Mouse (Mus musculus): ENCODE results near the gene Dgkh. TPM values are rescaled to one million over a fixed set of nuclear protein-coding genes. Genes with fewer than 3 reads are reported as not detected.
"Not testable (repeated sequence)": the region's sequence is repeated elsewhere in the genome, so short reads cannot be mapped to it uniquely, and the experiment has no call there.

Gene Dgkh
- polyA plus RNA-seq, 1 experiment from 2014 or later, result 4.0 TPM

GRCm38 (mm10) chr14:78583168-78583567 is 149.4 kb downstream of the Dgkh start:
- ATAC-seq (ENCODE audit: low FRiP score) (no peak), DNase-seq (ENCODE audit: low spot score) (no peak)
- Histone ChIP-seq H3K4me3 (replicated peaks; ENCODE audit: low read length) (no peak overlapping the region), H3K9me3 (ENCODE audit: control insufficient read depth, low read length) (no peaks in the 10 kb centered on the region), H3K27me3 (ENCODE audit: control insufficient read depth, insufficient read depth, low read length) (no peaks in the 10 kb centered on the region), H3K27ac (no peak overlapping the region), H3K36me3 (replicated peaks; ENCODE audit: control insufficient read depth, insufficient read depth) (peaks cover 50% of the 10 kb centered on the region), H3K9ac (no peak overlapping the region), H3K4me2 (replicated peaks) (no peak overlapping the region), H3K4me1 (replicated peaks; ENCODE audit: control insufficient read depth, insufficient read depth, low read length) (no peaks in the 10 kb centered on the region)

GRCm38 (mm10) chr14:78575899-78576298 is 156.7 kb downstream of the Dgkh start:
- H3K36me3 ChIP-seq (replicated peaks; ENCODE audit: control insufficient read depth, insufficient read depth), result peaks cover 24% of the 10 kb centered on the region

GRCm38 (mm10) chr14:78568410-78568809 is 164.2 kb downstream of the Dgkh start:
- H3K27me3 ChIP-seq (ENCODE audit: control insufficient read depth, insufficient read depth, low read length), result no peaks in the 10 kb centered on the region
- 94% methylated on average over 5 of the region's 5 CpGs for WGBS
- H3K4me3 ChIP-seq (replicated peaks; ENCODE audit: low read length), result no peak overlapping the region
- H3K4me2 ChIP-seq (replicated peaks), result no peak overlapping the region
- H3K9me3 ChIP-seq (ENCODE audit: control insufficient read depth, low read length), result no peaks in the 10 kb centered on the region
- H3K36me3 ChIP-seq (replicated peaks; ENCODE audit: control insufficient read depth, insufficient read depth), result peaks cover 18% of the 10 kb centered on the region
- no peak for ATAC-seq (ENCODE audit: low FRiP score)
- DNase-seq (ENCODE audit: low spot score), result no peak
- no peak overlapping the region for H3K9ac ChIP-seq
- H3K4me1 ChIP-seq (replicated peaks; ENCODE audit: control insufficient read depth, insufficient read depth, low read length), result no peaks in the 10 kb centered on the region
- no peak overlapping the region for H3K27ac ChIP-seq

More at GRCm38 (mm10) chr14:78575899-78576298, 156.7 kb downstream of the Dgkh start:
- ATAC-seq (ENCODE audit: low FRiP score) (no peak), DNase-seq (ENCODE audit: low spot score) (no peak)
- WGBS, result 74% methylated on average over 13 of the region's 13 CpGs
- no peaks in the 10 kb centered on the region for H3K4me1 ChIP-seq (replicated peaks; ENCODE audit: control insufficient read depth, insufficient read depth, low read length)
- no peaks in the 10 kb centered on the region for H3K27me3 ChIP-seq (ENCODE audit: control insufficient read depth, insufficient read depth, low read length)
- no peak overlapping the region for H3K9ac ChIP-seq
- no peak overlapping the region for H3K4me2 ChIP-seq (replicated peaks)
- 0 out of 2 replicates have a peak, but pooled peaks cover 5% of the 10 kb centered on the region for H3K9me3 ChIP-seq (ENCODE audit: control insufficient read depth, low read length)
- H3K4me3 ChIP-seq (replicated peaks; ENCODE audit: low read length), result no peak overlapping the region
- no peak overlapping the region for H3K27ac ChIP-seq

GRCm38 (mm10) chr14:78566431-78566830 is 166.1 kb downstream of the Dgkh start:
- DNase-seq (ENCODE audit: low spot score) (no peak), ATAC-seq (ENCODE audit: low FRiP score) (no peak)
- no peaks in the 10 kb centered on the region for H3K4me1 ChIP-seq (replicated peaks; ENCODE audit: control insufficient read depth, insufficient read depth, low read length)
- H3K36me3 ChIP-seq (replicated peaks; ENCODE audit: control insufficient read depth, insufficient read depth), result peaks cover 13% of the 10 kb centered on the region
- no peaks in the 10 kb centered on the region for H3K9me3 ChIP-seq (ENCODE audit: control insufficient read depth, low read length)
- H3K27me3 ChIP-seq (ENCODE audit: control insufficient read depth, insufficient read depth, low read length), result no peaks in the 10 kb centered on the region
- H3K4me2 ChIP-seq (replicated peaks), result no peak overlapping the region
- H3K9ac ChIP-seq, result no peak overlapping the region
- 76% methylated on average over 4 of the region's 4 CpGs for WGBS
- no peak overlapping the region for H3K27ac ChIP-seq
- H3K4me3 ChIP-seq (replicated peaks; ENCODE audit: low read length), result no peak overlapping the region

GRCm38 (mm10) chr14:78564292-78564691 is 168.3 kb downstream of the Dgkh start:
- Histone ChIP-seq H3K27me3 (ENCODE audit: control insufficient read depth, insufficient read depth, low read length) (no peaks in the 10 kb centered on the region), H3K36me3 (replicated peaks; ENCODE audit: control insufficient read depth, insufficient read depth) (peaks cover 7% of the 10 kb centered on the region), H3K9me3 (ENCODE audit: control insufficient read depth, low read length) (no peaks in the 10 kb centered on the region), H3K27ac (no peak overlapping the region), H3K4me1 (replicated peaks; ENCODE audit: control insufficient read depth, insufficient read depth, low read length) (no peaks in the 10 kb centered on the region), H3K4me2 (replicated peaks) (no peak overlapping the region), H3K4me3 (replicated peaks; ENCODE audit: low read length) (no peak overlapping the region), H3K9ac (no peak overlapping the region)
- WGBS, result 76% methylated on average over 2 of the region's 2 CpGs
- no peak for DNase-seq (ENCODE audit: low spot score)
- no peak for ATAC-seq (ENCODE audit: low FRiP score)

- WGBS, result 77% methylated on average over 7 of the region's 7 CpGs
These were observed 169.4 kb downstream of the Dgkh start for GRCm38 (mm10) chr14:78563211-78563610.

GRCm38 (mm10) chr14:78562121-78562520 is 170.5 kb downstream of the Dgkh start:
- H3K4me3 ChIP-seq (replicated peaks; ENCODE audit: low read length), result no peak overlapping the region
- no peaks in the 10 kb centered on the region for H3K9me3 ChIP-seq (ENCODE audit: control insufficient read depth, low read length)
- peaks cover 7% of the 10 kb centered on the region; the same call in 1 of the 2 replicates for H3K36me3 ChIP-seq (replicated peaks; ENCODE audit: control insufficient read depth, insufficient read depth)
- 87% methylated on average over 4 of the region's 4 CpGs for WGBS
- no peaks in the 10 kb centered on the region for H3K27me3 ChIP-seq (ENCODE audit: control insufficient read depth, insufficient read depth, low read length)
- H3K9ac ChIP-seq, result no peak overlapping the region
- H3K4me2 ChIP-seq (replicated peaks), result no peak overlapping the region
- ATAC-seq (ENCODE audit: low FRiP score) (no peak), DNase-seq (ENCODE audit: low spot score) (no peak)
- no peaks in the 10 kb centered on the region for H3K4me1 ChIP-seq (replicated peaks; ENCODE audit: control insufficient read depth, insufficient read depth, low read length)
- no peak overlapping the region for H3K27ac ChIP-seq

More at GRCm38 (mm10) chr14:78563211-78563610, 169.4 kb downstream of the Dgkh start:
- Histone ChIP-seq H3K27me3 (ENCODE audit: control insufficient read depth, insufficient read depth, low read length) (no peaks in the 10 kb centered on the region), H3K9me3 (ENCODE audit: control insufficient read depth, low read length) (no peaks in the 10 kb centered on the region), H3K4me2 (replicated peaks) (no peak overlapping the region), H3K9ac (no peak overlapping the region), H3K36me3 (replicated peaks; ENCODE audit: control insufficient read depth, insufficient read depth) (peaks cover 9% of the 10 kb centered on the region; the same call in 1 of the 2 replicates), H3K4me1 (replicated peaks; ENCODE audit: control insufficient read depth, insufficient read depth, low read length) (no peaks in the 10 kb centered on the region), H3K27ac (no peak overlapping the region; the same call in 1 of the 2 replicates), H3K4me3 (replicated peaks; ENCODE audit: low read length) (no peak overlapping the region)
- no peak for ATAC-seq (ENCODE audit: low FRiP score)
- DNase-seq (ENCODE audit: low spot score), result no peak

- WGBS, result 95% methylated on average over 8 of the region's 8 CpGs
- no peaks in the 10 kb centered on the region for H3K27me3 ChIP-seq (ENCODE audit: control insufficient read depth, insufficient read depth, low read length)
These were observed 173.5 kb downstream of the Dgkh start for GRCm38 (mm10) chr14:78559042-78559441.

GRCm38 (mm10) chr14:78554830-78555229 is 177.7 kb downstream of the Dgkh start:
- not testable (repeated sequence) for H3K27ac ChIP-seq

More at GRCm38 (mm10) chr14:78559042-78559441, 173.5 kb downstream of the Dgkh start:
- Histone ChIP-seq H3K27ac (no peak overlapping the region), H3K36me3 (replicated peaks; ENCODE audit: control insufficient read depth, insufficient read depth) (peaks cover 7% of the 10 kb centered on the region; the same call in 1 of the 2 replicates), H3K9me3 (ENCODE audit: control insufficient read depth, low read length) (no peaks in the 10 kb centered on the region), H3K4me2 (replicated peaks) (no peak overlapping the region), H3K4me1 (replicated peaks; ENCODE audit: control insufficient read depth, insufficient read depth, low read length) (no peaks in the 10 kb centered on the region), H3K4me3 (replicated peaks; ENCODE audit: low read length) (no peak overlapping the region), H3K9ac (no peak overlapping the region)
- DNase-seq (ENCODE audit: low spot score) (no peak), ATAC-seq (ENCODE audit: low FRiP score) (no peak)

GRCm38 (mm10) chr14:78553661-78554060 is 178.9 kb downstream of the Dgkh start:
- no peaks in the 10 kb centered on the region for H3K27me3 ChIP-seq (ENCODE audit: control insufficient read depth, insufficient read depth, low read length)
- DNase-seq (ENCODE audit: low spot score) (no peak), ATAC-seq (ENCODE audit: low FRiP score) (no peak)
- H3K9me3 ChIP-seq (ENCODE audit: control insufficient read depth, low read length), result no peaks in the 10 kb centered on the region
- no peak overlapping the region for H3K4me2 ChIP-seq (replicated peaks)
- peaks cover 3% of the 10 kb centered on the region; the same call in 1 of the 2 replicates for H3K36me3 ChIP-seq (replicated peaks; ENCODE audit: control insufficient read depth, insufficient read depth)
- no peak overlapping the region for H3K4me3 ChIP-seq (replicated peaks; ENCODE audit: low read length)
- 92% methylated on average over 6 of the region's 6 CpGs for WGBS
- H3K9ac ChIP-seq, result no peak overlapping the region
- H3K4me1 ChIP-seq (replicated peaks; ENCODE audit: control insufficient read depth, insufficient read depth, low read length), result no peaks in the 10 kb centered on the region
- no peak overlapping the region for H3K27ac ChIP-seq

More at GRCm38 (mm10) chr14:78554830-78555229, 177.7 kb downstream of the Dgkh start:
- 59% methylated on average over 3 of the region's 3 CpGs for WGBS
- not testable (repeated sequence) for H3K27me3 ChIP-seq (ENCODE audit: control insufficient read depth, insufficient read depth, low read length); H3K4me3 ChIP-seq (replicated peaks; ENCODE audit: low read length); H3K36me3 ChIP-seq (replicated peaks; ENCODE audit: control insufficient read depth, insufficient read depth); ATAC-seq (ENCODE audit: low FRiP score); DNase-seq (ENCODE audit: low spot score); H3K4me2 ChIP-seq (replicated peaks); H3K4me1 ChIP-seq (replicated peaks; ENCODE audit: control insufficient read depth, insufficient read depth, low read length); H3K9ac ChIP-seq; H3K9me3 ChIP-seq (ENCODE audit: control insufficient read depth, low read length)

Data from hindbrain, embryonic 14.5 days (tissue).